Mouse (Mus musculus) C2C12 (cell line): ENCODE data around the gene Megf11. TPM values are rescaled to one million over a fixed set of nuclear protein-coding genes. Genes with fewer than 3 reads are reported as not detected.

Source experiments
- H3K27me3 ChIP-seq: one replicate; pipeline ENCODE4 v1.6.1; 2011; ENCODE audit not compliant: control insufficient read depth, insufficient read depth, insufficient read length
- H3K36me3 ChIP-seq: one replicate; pipeline ENCODE4 v1.6.1; 2011; ENCODE audit not compliant: control insufficient read depth, insufficient read depth
- H3K4me3 ChIP-seq: one replicate; pipeline ENCODE4 v1.5.1; 2011; ENCODE audit warnings: mild to moderate bottlenecking, control low read depth; ENCODE audit not compliant: poor library complexity, insufficient read depth, severe bottlenecking
- H3K79me2 ChIP-seq: one replicate; pipeline ENCODE4 v1.6.1; 2011; ENCODE audit not compliant: control insufficient read depth, insufficient read depth
- H3K79me3 ChIP-seq: one replicate; pipeline ENCODE4 v1.6.1; 2011; ENCODE audit warnings: low read depth, control low read depth
- H3ac ChIP-seq: one replicate; pipeline ENCODE3; 2011; ENCODE audit warnings: low read depth; ENCODE audit not compliant: control insufficient read depth, insufficient read length
- CEBPB ChIP-seq: IDR thresholded peaks from one replicate; pipeline ENCODE4 v1.6.1; 2011; ENCODE audit warnings: low read depth, mild to moderate bottlenecking, control low read depth, moderate library complexity
- CTCF ChIP-seq: IDR thresholded peaks from one replicate; pipeline ENCODE4 v1.5.1; 2011; ENCODE audit not compliant: control insufficient read depth, insufficient read depth, insufficient read length
- FOSL1 ChIP-seq: IDR thresholded peaks from one replicate; pipeline ENCODE4 v1.8.0; 2011; ENCODE audit warnings: mild to moderate bottlenecking, low read length; ENCODE audit not compliant: poor library complexity, insufficient read depth, severe bottlenecking
- MAX ChIP-seq: IDR thresholded peaks from one replicate; pipeline ENCODE4 v1.6.1; 2011; ENCODE audit warnings: mild to moderate bottlenecking, control low read depth
- MYOD1 ChIP-seq: IDR thresholded peaks from one replicate; pipeline ENCODE4 v1.6.1; 2011; ENCODE audit warnings: low read depth; ENCODE audit not compliant: control insufficient read depth, insufficient read length
- MYOG ChIP-seq: IDR thresholded peaks from one replicate; pipeline ENCODE4 v1.6.1; 2011; ENCODE audit not compliant: control insufficient read depth, insufficient read length; ENCODE audit errors: extremely low read depth
- USF1 ChIP-seq: IDR thresholded peaks from one replicate; pipeline ENCODE4 v1.6.1; 2011; ENCODE audit warnings: low read depth, mild to moderate bottlenecking, control low read depth, moderate library complexity
- polyA plus RNA-seq: library from polyadenylated mRNA; unstranded; fragments of >200 nt; fragmentation: generic; extraction: Trizol; gene quantifications from one replicate; pipeline ENCODE4 v1.2.1, GENCODE M21; 2012; ENCODE audit warnings: missing spikeins

The Megf11 gene
- polyA plus RNA-seq, 1 experiment, result 0.07 TPM

GRCm38 (mm10) chr9:64598427-64598826 is 213.0 kb downstream of the Megf11 start:
- Histone ChIP-seq H3K36me3 (no peaks in the 10 kb centered on the region), H3K79me2 (no peaks in the 10 kb centered on the region), H3K27me3 (peaks cover 37% of the 10 kb centered on the region), H3ac (no peak overlapping the region), H3K4me3 (no peak overlapping the region), H3K79me3 (no peaks in the 10 kb centered on the region)
- TF ChIP-seq MYOG (no peak), CEBPB (no peak)

GRCm38 (mm10) chr9:64600731-64601130 is 215.3 kb downstream of the Megf11 start:
- peaks cover 43% of the 10 kb centered on the region for H3K27me3 ChIP-seq
- TF ChIP-seq FOSL1, result no peak
- TF ChIP-seq MYOG, result no peak
- no peak for TF ChIP-seq MYOD1
- TF ChIP-seq CTCF, result no peak
- no peak for TF ChIP-seq USF1
- no peak for TF ChIP-seq MAX
- no peak for TF ChIP-seq CEBPB

GRCm38 (mm10) chr9:64602895-64603294 is 217.5 kb downstream of the Megf11 start:
- H3K36me3 ChIP-seq, result no peaks in the 10 kb centered on the region
- H3ac ChIP-seq, result no peak overlapping the region
- H3K79me2 ChIP-seq, result no peaks in the 10 kb centered on the region
- H3K27me3 ChIP-seq, result peaks cover 48% of the 10 kb centered on the region
- TF ChIP-seq CEBPB, result no peak
- no peak for TF ChIP-seq MYOG
- TF ChIP-seq MAX, result no peak
- TF ChIP-seq MYOD1, result no peak
- no peak for TF ChIP-seq CTCF
- TF ChIP-seq USF1, result no peak
- TF ChIP-seq FOSL1, result no peak
- no peak overlapping the region for H3K4me3 ChIP-seq
- no peaks in the 10 kb centered on the region for H3K79me3 ChIP-seq

More at GRCm38 (mm10) chr9:64600731-64601130, 215.3 kb downstream of the Megf11 start:
- Histone ChIP-seq H3K79me3 (no peaks in the 10 kb centered on the region), H3K36me3 (no peaks in the 10 kb centered on the region), H3K79me2 (no peaks in the 10 kb centered on the region), H3K4me3 (no peak overlapping the region), H3ac (no peak overlapping the region)

- peaks cover 40% of the 10 kb centered on the region for H3K27me3 ChIP-seq
Observed at GRCm38 (mm10) chr9:64604217-64604711, 218.8 kb downstream of the Megf11 start.

GRCm38 (mm10) chr9:64605077-64605714 is 219.8 kb downstream of the Megf11 start:
- H3ac ChIP-seq, result no peak overlapping the region
- TF ChIP-seq FOSL1, result no peak
- TF ChIP-seq MYOD1, result no peak
- TF ChIP-seq MYOG, result no peak
- no peak for TF ChIP-seq CEBPB
- no peak for TF ChIP-seq CTCF
- TF ChIP-seq USF1, result no peak
- TF ChIP-seq MAX, result no peak
- H3K36me3 ChIP-seq, result no peaks in the 10 kb centered on the region
- H3K79me3 ChIP-seq, result no peaks in the 10 kb centered on the region
- H3K4me3 ChIP-seq, result no peak overlapping the region
- H3K27me3 ChIP-seq, result peaks cover 40% of the 10 kb centered on the region
- H3K79me2 ChIP-seq, result no peaks in the 10 kb centered on the region

More at GRCm38 (mm10) chr9:64604217-64604711, 218.8 kb downstream of the Megf11 start:
- H3K79me3 ChIP-seq, result no peaks in the 10 kb centered on the region
- no peak overlapping the region for H3ac ChIP-seq
- no peak for TF ChIP-seq MYOD1
- no peak for TF ChIP-seq FOSL1
- TF ChIP-seq MAX, result no peak
- no peak for TF ChIP-seq CTCF
- no peak for TF ChIP-seq MYOG
- TF ChIP-seq USF1, result no peak
- TF ChIP-seq CEBPB, result no peak
- H3K36me3 ChIP-seq, result no peaks in the 10 kb centered on the region
- H3K79me2 ChIP-seq, result no peaks in the 10 kb centered on the region
- no peak overlapping the region for H3K4me3 ChIP-seq

GRCm38 (mm10) chr9:64605735-64606349 is 220.4 kb downstream of the Megf11 start:
- H3K79me3 ChIP-seq, result no peaks in the 10 kb centered on the region
- TF ChIP-seq MYOG, result no peak
- TF ChIP-seq CEBPB, result no peak
- no peak for TF ChIP-seq MAX
- no peak for TF ChIP-seq FOSL1
- TF ChIP-seq MYOD1, result no peak
- no peak for TF ChIP-seq USF1
- TF ChIP-seq CTCF, result no peak
- no peak overlapping the region for H3ac ChIP-seq
- no peaks in the 10 kb centered on the region for H3K36me3 ChIP-seq
- peaks cover 36% of the 10 kb centered on the region for H3K27me3 ChIP-seq
- no peaks in the 10 kb centered on the region for H3K79me2 ChIP-seq
- H3K4me3 ChIP-seq, result no peak overlapping the region
